Mouse (Mus musculus) thymus, adult 2 months (tissue): Measurements from ENCODE around the gene Usp26. TPM values are rescaled to one million over a fixed set of nuclear protein-coding genes. Genes with fewer than 3 reads are reported as not detected.

Experiments used
- DNase-seq: peaks from one replicate; pipeline ENCODE4 v3.0.0; 2021
- H3K27ac ChIP-seq: fragments of 200-500 bp; 2 replicates; pipeline ENCODE4 v1.5.1; 2012; ENCODE audit warnings: low read length, control low read depth; ENCODE audit not compliant: control insufficient read depth, insufficient read depth
- H3K27me3 ChIP-seq: fragments of 200-500 bp; 2 replicates; pipeline ENCODE4 v1.6.1; 2012; ENCODE audit warnings: mild to moderate bottlenecking, low read length, moderate library complexity, mixed read lengths; ENCODE audit not compliant: control insufficient read depth, insufficient read depth
- H3K36me3 ChIP-seq: fragments of 200-500 bp; 2 replicates; pipeline ENCODE4 v1.6.1; 2012; ENCODE audit warnings: mild to moderate bottlenecking, low read length, moderate library complexity; ENCODE audit not compliant: control insufficient read depth, insufficient read depth
- H3K4me1 ChIP-seq: fragments of 200-500 bp; replicated peaks from 2 replicates; pipeline ENCODE4 v1.6.1; 2012; ENCODE audit warnings: low read length; ENCODE audit not compliant: control insufficient read depth, insufficient read depth
- H3K4me3 ChIP-seq: fragments of 200-500 bp; 2 replicates; pipeline ENCODE4 v1.5.1; 2012; ENCODE audit warnings: mild to moderate bottlenecking, low read length, control low read depth, moderate library complexity; ENCODE audit not compliant: control insufficient read depth, insufficient read depth
- CTCF ChIP-seq: fragments of 200-500 bp; IDR thresholded peaks from 2 replicates; pipeline ENCODE4 v1.5.1; 2012; ENCODE audit warnings: mild to moderate bottlenecking, control low read depth, low read length, moderate library complexity, borderline replicate concordance; ENCODE audit not compliant: control insufficient read depth, poor library complexity, insufficient read depth; ENCODE audit errors: extremely low read depth
- POLR2A ChIP-seq: fragments of 200-500 bp; IDR thresholded peaks from 2 replicates; pipeline ENCODE4 v1.6.1; 2012; ENCODE audit warnings: mild to moderate bottlenecking, low read length, control low read depth, moderate library complexity; ENCODE audit not compliant: control insufficient read depth, poor library complexity, insufficient read depth; ENCODE audit errors: extremely low read depth
- WGBS: fragments of 180-500 bp; shearing (Covaris S2); methylation state at CpG from one replicate; pipeline ENCODE4 v1.1.7; 2018; 5-methylcytosine and 5-hydroxymethylcytosine counted together
- polyA plus RNA-seq: library from polyadenylated mRNA; depleted of rRNA; stranded (reverse); fragments of >200 nt; gene quantifications from 2 replicates; pipeline ENCODE4 v1.2.3, GENCODE M21; 2012; rRNA removed

Usp26 gene
- polyA plus RNA-seq, result not detected in 2 replicates

- Histone ChIP-seq H3K27ac (no peak within 1 kb of the TSS), H3K4me1 (no peaks in the 10 kb centered on the region), H3K36me3 (no peaks in the 10 kb centered on the region), H3K27me3 (no peaks in the 10 kb centered on the region), H3K4me3 (no peak within 1 kb of the TSS)
- 96% methylated on average over 6 of the region's 6 CpGs for WGBS
- TF ChIP-seq POLR2A, result no peak
- no peak for TF ChIP-seq CTCF
- no peak for DNase-seq
Observed at GRCm38 (mm10) chrX:51801133-51801532, at the start of gene Usp26. Usp26 (minus strand) TSS chrX:51801233.

DNA sequence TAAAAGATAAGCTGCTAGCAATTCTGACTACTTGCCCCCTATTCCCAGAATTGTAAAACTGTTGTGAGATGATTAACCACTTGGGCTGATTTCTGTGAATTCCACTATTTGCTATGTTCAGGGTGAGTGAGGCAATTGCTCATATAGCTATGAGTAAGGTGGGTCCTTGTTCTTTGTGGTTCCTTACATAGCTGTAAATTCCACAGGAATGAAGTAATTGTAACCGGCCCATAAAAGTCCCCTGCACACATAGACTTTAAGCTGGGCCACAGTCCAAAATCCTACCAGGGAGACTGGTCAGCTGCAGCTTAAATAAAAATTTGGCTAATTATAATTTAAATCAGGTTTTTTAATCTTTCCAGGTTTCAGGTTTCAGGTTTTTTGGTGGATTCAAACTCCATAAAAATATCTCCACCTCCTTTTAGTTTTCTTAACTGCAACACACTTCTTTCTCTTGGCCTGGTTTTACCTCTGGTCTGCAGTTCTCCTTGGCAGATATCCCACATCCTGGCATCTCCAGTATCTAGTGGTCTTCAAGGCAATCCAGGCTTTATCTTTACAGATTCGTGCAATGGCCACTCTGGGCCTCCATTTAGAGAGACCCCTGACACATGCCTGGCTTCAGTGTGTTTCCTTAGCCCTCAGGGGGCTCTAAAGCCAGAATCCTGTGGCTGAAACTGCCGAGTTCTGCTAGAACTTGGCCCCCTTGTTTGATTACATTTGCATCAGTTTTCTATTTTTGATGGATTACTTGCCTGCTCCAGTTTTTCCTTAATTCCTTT lies 13.6 kb upstream of the Usp26 start:
- Histone ChIP-seq H3K4me3 (no peak overlapping the region), H3K4me1 (no peaks in the 10 kb centered on the region), H3K36me3 (no peaks in the 10 kb centered on the region), H3K27ac (no peak overlapping the region), H3K27me3 (no peaks in the 10 kb centered on the region)
- DNase-seq, result no peak
- TF ChIP-seq CTCF (no peak), POLR2A (no peak)
- WGBS, result 64% methylated on average over 3 of the region's 3 CpGs

DNA sequence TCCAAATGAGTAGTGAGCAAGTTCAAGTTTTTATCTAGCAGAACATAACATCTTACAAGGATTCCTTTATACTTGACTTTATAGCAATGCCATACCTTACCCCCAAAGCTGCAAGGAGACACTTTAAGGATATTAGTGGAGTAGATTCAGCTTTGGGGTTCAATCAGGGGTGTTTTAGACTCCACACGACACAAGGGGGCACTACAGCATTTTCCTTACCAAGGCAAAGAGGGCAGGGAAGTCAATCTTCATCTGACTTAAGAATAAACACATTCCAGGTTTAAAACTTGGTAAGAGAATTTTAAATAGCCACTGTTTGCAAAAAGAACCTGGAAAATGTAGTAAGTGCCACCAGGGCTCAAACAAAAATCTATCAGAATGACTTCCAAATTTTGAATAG lies 33.6 kb downstream of the Usp26 start:
- Histone ChIP-seq H3K27ac (no peak overlapping the region), H3K36me3 (no peaks in the 10 kb centered on the region), H3K27me3 (no peaks in the 10 kb centered on the region), H3K4me1 (no peaks in the 10 kb centered on the region), H3K4me3 (no peak overlapping the region)
- no peak for DNase-seq
- TF ChIP-seq CTCF (no peak), POLR2A (no peak)
- WGBS, result 0% methylated on average over 1 of the region's 1 CpGs

DNA sequence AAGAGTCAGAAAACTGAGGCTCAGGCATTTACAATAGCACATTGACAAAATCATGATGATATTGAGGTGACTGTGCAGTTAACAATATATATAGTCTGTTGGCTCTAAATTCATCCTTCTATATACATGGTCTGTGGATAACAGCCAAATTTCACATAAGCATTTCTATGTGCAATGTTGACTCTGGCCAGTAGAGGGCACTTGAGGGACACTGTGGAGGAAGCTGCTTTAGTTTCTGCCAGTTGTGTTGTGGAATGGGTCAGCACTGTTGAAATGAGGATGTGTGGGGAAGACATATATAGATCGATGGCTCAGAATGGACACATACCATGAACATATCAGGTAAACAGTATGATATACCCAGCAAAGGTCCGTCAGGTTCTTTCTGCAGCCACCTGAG lies 64.6 kb downstream of the Usp26 start:
- DNase-seq, result peak; percentile 1
- Histone ChIP-seq H3K4me1 (no peaks in the 10 kb centered on the region), H3K4me3 (no peak overlapping the region), H3K27ac (no peak overlapping the region), H3K27me3 (no peaks in the 10 kb centered on the region), H3K36me3 (no peaks in the 10 kb centered on the region)
- TF ChIP-seq POLR2A (no peak), CTCF (no peak)
- 80% methylated on average over 2 of the region's 2 CpGs for WGBS

DNA sequence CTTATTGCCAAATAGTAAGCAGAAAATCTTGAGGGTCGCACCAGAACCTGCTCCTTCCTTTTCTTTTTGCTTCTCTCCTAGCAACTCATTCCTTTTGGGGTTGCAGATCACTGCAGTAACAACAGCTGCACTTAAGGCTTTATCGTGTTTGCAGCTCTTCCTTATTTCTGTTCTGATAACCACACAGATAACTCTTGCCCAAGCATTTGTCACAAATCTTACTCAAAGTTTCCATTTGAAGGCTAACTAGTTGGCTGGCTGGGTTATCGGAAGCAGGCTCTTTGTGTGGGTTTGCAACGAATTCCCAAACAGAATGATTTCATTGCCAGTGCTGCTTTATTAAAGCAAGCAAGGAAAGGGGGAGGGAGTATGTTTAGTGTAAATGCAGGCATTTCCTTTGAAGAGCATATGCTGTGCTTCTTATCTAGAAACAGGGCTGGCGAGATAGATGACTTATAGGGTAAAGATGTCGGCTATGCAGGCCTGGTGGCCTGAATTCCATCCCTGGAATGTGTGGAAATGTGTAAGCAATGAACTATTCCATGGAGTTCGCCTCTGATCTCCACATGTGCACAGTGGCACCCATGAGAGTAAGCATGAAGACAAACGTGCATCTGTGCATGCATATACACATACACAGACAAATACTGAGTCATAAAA lies 86.8 kb downstream of the Usp26 start:
- DNase-seq, result no peak
- TF ChIP-seq CTCF (no peak), POLR2A (no peak)
- Histone ChIP-seq H3K4me3 (no peak overlapping the region), H3K36me3 (no peaks in the 10 kb centered on the region), H3K4me1 (no peaks in the 10 kb centered on the region), H3K27me3 (no peaks in the 10 kb centered on the region), H3K27ac (no peak overlapping the region)
- WGBS, result 48% methylated on average over 8 of the region's 8 CpGs

GRCm38 (mm10) chrX:51712996-51713395 lies 88.0 kb downstream of the Usp26 start:
- Histone ChIP-seq H3K27me3 (no peaks in the 10 kb centered on the region), H3K36me3 (no peaks in the 10 kb centered on the region), H3K27ac (no peak overlapping the region), H3K4me3 (no peak overlapping the region), H3K4me1 (no peaks in the 10 kb centered on the region)
- no peak for DNase-seq
- no peak for TF ChIP-seq CTCF
- TF ChIP-seq POLR2A, result no peak
- 90% methylated on average over 1 of the region's 1 CpGs for WGBS

Other genes starting within 250 kb of the Usp26 start
- gene Hs6st2, start 119.4 kb downstream of the Usp26 start, polyA plus RNA-seq, result 0.12 and 0.18 TPM in 2 replicates
- 0.15 TPM in 1 of 2 replicates, not detected in the other for gene 1700080O16Rik, start 171.5 kb upstream of the Usp26 start, polyA plus RNA-seq